Mouse (Mus musculus): ENCODE data around the gene Uggt1.

Uggt1 gene

DNA sequence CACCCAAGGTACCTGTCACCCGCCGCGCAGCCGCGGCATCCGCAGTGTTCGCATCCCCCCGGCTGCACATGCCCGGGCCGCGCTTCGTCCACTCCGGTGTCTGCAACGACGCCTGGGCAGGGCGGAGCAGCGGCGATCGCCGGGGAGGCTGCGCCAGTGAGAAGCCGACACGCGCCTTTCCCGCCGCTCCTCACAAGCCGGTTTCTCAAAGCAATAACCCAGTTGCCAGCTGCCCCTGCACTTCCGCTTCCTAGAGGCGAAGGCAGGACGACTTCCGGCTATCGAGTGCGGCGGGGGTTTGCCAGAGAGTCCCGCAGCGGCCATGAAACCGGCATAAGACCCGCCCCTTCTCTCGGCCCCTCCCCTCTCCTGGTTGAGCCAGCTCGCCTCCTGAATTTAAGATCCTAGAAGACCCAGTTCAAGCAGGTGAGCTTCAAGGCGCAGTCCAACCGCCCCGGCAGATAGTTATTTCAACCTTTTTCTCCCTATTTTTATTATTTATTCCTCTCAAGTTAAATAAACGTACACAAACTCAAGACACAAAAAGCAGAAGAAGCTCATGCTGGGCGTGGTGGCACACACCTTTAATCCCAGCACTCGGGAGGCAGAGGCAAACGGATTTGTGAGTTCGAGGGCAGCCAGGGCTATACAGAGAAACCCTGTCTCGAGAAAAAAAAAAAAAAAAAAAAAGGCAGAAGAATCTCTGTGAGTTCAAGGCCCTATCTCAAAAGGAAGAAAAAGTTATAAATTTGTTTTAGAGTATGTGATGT lies at the start of gene Uggt1:
Gene Uggt1 (minus strand): TSS at position 663 of the 770 bp plus-strand sequence.
- DNase-seq: peak; percentile 91

DNA sequence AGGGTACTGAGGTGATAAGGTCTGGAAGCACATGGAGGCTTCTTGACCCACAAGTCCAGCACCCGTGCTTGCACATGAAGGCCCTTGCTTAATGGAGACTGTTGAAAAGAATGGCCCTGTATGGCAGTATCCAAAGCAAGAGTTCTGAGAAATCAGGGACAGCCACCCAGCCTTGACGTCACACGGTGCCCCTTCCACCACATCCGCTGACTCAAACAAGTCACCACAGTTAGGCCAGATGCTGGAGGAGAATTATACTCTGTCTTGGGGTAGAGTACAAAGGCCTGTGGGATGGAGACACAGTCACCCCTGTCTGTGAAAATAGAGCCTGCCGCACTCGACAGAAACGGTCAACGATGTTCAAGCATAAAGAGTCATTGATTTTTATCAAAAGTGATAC lies 49.0 kb upstream of the Uggt1 start:
- no peak for DNase-seq

DNA sequence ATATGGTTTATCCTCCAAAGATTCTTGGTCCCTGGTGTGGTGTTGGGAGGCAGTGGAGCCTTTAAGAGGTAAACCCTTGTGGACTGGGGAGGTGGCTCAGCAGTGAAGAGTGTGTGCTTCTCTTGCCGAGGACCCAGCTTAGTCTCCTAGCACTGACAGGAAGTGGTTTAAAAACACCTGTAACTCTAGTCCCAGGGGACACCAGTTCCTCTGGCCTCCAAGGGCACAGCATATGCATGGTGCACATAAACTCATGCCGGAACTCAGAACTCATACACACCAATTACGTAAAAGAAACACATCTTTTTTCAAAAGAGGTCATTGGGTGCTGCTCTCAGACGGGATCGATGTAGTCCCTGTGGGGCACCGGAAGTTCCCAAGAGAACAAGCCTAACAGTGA lies 37.3 kb upstream of the Uggt1 start:
- no peak for DNase-seq

DNA sequence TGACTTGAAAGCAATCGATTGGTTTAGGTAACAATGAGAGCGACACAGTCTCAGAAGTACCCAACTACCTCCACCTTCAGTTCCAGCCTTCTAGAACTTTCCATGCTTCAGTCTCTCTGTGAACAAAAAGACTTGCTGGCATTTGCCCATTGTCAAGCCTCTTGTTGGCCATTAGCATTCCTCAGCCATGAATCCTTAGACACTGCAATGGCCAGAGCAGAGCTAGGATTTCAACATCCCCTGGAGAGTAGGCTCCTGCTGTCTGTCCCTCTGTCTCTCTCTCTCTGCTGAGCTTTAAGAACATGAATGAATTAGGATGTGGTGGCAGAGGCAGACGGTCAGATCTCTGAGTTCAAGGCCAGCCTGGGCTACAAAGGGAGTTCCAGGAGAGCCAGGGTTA lies 36.4 kb upstream of the Uggt1 start:
- no peak for DNase-seq

DNA sequence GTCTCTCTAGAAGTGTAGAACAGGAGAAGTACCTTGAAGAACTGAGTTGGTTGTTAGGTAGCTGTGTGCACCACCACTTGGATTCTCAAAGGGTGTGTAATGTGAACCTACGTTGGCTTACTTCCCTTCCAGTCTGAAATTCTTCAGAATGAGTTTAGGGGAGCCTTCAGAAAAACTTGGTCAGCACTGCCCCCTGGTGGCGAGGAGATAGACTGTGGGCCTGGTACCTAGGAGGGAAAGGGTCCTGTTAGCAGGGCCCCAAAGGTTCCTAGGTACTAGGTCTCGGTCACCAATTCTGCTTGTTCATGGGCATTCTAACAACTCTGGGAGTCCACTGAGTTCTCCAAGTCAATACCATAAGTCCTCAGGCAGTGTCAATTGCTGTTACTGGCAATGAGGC lies 34.7 kb upstream of the Uggt1 start:
- peak; percentile 78 for DNase-seq

DNA sequence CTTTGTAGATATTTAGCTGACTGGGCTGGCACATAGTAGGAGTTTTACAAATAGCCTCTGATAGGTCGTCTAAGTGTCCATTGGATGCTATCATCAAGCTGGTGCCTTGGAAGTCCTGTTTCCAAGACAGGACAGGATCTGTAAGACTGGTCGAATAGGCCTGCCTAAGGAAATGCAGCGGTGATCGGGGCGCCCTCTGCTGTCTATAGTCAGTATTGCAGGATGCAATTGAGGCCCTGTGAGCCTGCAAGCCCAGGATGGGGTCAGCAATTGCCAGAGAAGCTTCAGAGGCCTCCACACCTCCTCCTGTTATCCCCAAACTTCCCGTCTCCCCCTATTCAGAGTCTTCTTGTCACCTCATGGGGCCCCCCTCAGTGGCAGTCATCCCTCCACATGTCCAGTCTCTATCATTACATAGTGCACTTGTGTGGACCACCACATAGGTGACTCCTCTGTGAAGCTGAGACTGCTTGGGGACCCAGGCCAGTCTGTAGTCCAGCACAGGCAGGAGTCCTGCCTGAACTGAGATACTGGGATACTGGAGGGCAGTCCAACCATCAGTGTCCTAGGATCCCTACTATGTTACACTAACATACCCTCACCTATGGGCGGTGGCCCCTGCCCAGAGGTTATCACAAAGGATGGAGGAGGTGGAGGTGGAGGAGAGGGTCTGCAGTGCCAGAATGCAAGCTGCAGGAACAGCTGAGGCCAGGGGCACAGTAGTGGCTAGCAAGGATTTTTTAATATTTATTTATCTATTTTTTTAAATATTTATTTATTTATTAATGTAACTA lies 32.9 kb upstream of the Uggt1 start:
- peak; percentile 76 for DNase-seq

DNA sequence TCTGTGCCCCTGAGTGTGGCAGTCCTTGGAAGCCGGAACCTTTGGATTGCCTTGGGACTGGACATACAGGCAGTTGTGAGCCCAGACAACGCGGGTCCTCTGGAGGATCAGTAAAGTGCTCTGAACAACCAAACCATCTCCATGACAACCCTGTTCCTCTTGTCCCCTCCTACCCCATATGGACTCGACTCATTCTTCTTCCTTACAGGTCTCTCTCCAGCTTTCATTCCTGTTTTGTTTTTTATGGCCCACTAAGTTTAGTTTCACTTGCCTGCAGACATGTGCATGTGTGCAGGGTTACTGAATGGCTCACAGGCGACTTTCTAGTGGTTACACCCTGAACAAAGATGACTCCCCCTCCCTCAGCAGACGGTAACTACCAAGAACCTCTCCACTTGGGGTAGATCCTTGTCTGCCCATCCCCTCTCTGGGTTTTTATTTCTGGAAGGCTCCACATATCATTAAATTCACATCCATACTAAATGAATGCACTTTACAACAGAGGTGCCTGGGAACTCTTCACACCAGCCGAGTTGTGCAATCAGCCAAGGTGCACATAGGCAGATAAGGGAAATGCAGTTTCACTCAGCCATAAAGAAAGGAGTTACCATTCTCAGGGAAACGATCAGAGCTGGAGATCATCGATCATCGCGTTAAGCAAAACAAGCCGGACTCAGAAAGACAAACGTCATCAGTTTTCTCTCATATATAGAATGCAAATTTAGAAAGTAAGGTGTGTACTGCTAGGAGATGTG lies 31.3 kb upstream of the Uggt1 start:
- no peak for DNase-seq

DNA sequence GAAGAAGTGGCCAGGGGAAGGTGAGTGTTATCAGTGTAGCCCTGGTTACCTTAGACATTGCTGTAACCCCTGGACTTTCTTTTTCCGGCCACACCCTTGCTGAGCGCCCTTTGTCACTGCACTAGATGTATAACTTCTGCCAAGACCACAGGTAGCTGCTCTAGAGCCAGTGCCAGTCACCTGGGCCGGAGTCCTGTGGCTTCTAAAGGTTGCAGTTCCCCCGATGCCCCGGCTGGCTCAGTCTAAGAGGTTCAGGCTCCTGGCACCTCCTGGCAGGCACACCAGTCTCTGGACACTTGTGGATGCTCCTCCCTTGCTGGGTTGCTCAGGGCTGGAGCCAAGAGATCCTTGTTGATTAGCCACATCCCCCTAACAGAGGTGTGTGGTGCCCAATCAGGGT lies 29.9 kb upstream of the Uggt1 start, which contains the start of gene Neurl3:
Gene Neurl3 (minus strand): TSS at position 225 of the 400 bp plus-strand sequence.
- DNase-seq: no peak

DNA sequence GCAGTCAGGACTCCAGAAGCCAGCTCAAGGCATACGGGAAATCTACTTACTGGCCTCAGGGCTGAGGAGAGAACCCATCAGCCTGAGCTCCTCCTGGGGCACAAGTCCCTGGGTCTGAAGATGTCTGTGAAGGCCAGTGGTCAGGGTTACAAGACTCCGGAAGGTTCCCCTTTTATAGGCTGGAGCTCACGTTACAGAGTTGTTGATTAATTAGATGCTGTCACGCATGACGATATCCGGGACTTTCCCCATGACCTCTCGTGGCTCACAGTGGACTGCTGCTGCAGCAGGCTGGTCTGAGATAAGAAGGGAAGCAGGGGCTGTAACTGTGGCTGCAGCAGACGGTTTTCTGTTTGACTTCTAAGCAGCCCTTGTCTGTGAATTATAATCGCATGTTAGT lies 28.8 kb upstream of the Uggt1 start:
- no peak for DNase-seq

DNA sequence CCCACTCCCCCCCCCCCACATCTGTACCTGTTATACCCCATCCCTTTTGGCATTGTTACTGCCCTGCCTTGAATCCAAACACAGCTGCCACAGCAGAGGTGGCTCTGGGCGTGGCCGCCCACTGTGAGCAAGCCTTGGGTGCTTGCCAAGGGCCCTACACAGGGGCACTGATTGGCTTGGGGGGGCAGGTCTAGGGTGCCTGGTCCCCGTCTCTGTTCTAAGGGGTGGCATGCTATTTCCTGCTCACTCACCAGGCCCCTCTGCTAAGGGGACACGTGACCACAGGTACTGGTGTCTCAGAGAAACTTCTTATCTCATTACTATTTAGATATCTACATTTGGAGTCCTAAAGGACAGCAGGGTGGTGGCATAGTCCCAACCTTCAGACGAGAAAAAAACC lies 28.0 kb upstream of the Uggt1 start:
- no peak for DNase-seq

DNA sequence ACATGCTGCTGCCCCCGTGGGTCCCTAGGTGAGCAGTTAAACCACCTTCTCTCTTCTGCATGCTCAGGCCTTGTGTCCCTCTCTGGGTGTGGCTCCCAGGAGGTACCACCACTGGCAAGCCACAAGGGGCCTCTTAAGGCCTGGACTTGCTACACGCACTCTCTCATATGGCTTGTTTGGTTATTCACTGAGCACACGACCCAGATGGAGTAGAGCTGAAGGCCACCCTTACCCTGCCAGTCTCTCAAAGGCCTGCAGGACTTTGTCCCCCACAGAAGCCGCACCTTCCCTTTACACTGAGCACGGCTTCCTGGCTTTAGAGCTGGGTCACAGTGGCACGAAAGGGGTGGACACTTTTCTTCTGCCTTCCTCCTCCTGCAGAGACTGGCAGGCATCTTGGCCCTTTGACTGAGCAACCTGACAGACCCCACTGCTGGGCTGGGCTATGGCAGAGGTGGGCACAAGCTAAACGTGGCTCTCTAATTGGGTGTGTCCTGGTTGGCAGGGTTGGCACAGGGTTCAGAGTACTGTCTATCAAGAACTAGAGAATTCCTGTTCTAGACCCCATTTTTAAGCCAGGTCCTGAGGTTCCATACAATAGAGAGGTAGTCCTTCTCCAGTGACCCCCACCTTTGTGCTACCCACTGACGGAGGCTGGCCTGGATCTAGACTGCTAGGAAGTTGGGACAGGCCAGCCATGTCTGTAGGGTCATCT lies 27.2 kb upstream of the Uggt1 start:
- no peak for DNase-seq

DNA sequence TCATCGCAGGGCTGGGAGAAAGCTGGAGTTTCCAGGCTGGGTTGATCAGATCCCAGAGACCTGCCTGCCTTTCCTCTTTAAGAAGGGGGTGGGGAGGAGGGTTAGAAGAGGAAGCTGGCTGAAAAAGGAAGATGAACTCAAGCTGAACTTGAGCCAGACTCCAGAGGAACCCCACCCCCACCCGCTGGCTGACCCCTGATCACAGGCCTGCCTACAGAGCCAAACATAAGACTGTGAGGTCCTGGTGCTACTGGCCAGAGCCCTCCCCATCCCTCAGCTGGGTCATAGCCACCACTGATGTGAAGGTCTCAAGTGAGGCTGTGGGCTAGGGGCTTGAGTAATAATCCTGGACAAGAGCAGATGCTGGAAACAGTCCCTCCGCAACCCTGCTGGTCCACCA lies 26.1 kb upstream of the Uggt1 start:
- DNase-seq: no peak

DNA sequence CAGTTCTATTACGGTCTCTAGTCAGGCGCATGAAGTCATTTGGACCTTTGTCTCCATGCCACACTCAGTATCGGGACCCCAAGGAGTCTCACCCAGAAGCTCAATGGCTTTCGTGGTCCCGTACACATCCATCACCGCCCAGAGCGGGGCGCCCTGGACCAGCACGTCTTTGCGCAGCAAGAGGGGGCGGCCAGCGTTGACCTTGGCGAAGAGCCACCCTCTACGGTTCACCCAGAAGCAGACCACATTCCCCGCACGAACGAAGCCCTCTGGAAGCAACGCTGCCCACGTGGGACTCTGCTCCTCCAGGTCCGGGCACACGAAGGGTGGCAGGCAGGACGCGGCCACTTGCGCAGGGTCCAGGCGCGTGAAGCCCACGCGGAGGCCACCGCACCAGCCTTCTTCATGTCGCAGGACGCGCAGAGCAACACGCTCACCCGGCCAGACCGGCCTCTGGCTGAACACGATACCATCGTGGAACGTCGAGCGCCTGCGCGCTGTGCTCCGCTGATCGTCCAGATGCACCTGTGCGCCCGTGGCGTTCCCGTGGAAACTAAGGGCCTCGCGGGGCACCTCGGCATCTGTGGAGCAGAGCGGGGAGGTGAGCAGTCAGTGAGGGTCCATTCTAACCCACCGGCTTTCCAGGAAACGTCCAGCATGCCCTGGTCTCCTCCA lies 24.7 kb upstream of the Uggt1 start:
- no peak for DNase-seq

DNA sequence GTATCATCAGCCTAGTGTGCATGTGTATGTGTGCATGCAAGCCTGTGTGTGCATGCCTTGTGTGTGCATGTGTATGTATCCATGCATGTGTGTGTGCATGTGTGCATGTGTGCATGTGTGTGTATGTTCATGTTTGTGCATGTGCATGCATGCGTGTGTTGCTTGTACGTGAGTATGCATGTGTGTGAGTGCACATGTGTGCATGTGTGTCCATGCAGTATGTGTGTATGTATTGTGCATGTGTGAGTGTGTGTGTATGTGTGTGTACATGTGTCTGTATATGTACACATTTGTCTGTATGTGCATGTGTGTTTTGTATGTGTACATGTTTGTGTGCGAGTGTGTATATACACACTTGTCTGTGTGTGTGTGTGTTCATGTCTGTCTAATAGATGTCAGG lies 23.1 kb upstream of the Uggt1 start:
- no peak for DNase-seq

DNA sequence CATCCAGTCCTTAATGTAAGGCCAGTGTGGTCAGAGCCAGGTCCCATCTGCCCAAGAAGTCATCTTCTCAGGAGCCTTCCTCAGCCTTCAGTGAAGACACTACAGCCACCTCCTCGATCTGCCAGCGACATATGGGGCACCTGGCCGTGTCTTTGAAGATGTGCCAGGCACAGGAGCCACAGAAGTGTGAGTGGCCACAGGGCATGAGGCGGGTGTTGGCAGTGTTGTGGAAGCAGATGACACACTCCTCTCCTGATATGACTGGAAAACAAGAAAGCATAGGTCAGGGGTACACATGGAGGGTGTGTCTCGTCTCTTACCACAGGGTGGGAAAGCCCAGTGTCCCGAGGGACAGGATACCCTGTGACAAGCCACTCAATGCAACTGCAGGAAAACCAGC lies 21.8 kb upstream of the Uggt1 start:
- DNase-seq: peak; percentile 86

DNA sequence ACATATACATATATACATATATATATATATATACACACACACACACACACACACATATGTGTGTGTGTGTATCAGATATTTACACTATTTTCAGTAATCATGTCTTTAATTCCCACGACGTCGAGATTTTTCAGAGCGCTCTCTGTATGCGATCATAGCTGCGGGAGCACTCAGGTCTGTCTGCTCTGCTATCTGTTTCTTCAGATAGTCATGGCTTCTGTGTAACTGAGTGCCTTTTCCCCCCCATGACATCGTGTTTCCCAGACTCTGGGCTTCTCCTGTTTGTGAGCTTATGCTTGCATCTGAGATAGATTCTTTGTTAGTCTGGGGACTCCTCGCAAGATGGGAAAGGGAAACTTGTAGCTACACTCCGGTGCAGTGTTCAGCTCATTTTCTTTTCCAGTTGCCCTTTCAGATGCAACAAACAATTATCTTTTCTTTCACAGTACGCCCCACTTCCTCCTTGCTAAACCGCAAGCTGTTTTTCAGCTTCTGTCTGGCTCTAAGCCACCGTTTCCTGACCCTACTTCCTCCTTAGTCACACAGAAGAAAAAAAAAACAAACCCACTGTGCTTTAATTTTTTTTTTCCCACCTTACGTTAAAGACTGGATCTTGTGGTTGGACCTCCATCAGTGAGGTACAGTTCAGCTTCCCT lies 19.4 kb upstream of the Uggt1 start:
- no peak for DNase-seq

DNA sequence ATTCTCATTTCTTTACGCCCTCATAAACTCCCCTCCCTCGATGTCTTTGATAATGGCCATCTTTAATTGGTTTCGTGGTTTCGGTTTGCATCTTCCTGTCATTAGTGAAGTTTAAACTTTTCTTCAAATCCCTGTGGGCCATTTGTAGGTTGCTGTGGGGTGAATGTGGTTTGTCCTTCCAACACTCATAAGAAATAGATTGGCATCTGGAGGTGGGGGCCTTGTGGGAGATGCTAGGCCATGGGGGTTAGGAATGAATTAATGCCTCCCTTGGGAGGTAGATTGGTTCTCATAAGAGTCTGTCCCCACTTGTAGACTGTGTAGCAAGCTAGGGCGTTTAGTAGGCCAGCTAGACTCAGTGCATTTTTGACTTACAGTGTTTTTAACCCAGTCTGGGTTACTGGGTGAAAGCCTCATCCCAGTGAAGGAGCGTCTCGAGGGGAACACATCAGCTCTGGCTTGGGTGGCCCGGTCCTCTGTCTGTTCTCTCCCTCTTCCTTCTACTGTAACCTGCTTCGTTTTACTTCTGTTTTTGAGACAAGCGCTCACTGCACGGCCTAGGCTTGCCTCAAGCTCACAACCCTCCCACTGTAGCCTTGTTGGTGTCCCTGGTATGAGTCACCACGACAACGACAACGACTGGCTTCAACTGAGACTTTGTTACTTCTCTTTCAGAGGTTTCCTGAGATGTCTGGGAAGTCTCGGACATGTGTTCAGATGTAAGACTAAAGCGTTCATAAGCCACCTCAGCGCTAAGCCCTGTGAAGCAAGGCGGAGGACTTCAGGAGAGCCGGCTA lies 17.4 kb upstream of the Uggt1 start:
- no peak for DNase-seq

DNA sequence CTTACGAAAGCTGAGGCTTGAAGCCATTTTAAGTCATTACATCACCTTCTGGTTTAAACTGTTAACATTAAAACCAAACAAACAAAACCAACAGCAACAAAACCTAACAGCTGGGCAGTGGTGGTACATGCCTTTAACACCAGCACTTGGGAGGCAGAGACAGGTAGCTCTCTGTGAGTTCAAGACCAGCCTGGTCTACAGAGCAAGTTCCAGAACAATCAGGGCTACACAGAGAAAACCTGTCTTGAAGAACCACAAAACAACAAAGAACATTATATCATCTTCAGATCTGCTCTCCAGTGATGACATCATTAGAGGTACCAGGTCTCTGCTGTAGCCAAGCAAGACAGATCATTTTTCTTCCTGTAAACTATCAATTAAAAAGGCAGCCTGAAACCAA lies 15.9 kb upstream of the Uggt1 start:
- DNase-seq: no peak

DNA sequence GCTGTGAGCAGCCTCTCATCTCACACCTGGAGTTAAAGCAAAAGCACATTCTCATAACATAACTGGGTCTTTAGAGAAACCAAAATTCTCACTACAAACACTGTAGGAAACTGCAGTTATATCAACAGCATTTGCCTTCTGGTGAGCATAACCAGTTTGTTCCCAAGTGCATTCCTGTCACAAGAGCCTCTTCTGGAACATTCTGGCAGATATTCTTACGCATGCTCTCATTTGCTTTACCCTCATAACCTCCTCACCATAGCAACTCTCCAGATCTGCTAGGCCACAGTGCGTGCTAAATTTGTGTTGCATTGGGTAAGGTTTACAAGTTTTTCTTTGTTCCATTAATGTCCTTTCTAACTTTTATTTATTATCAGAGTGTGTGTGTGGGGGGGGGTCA lies 14.8 kb upstream of the Uggt1 start:
- no peak for DNase-seq

DNA sequence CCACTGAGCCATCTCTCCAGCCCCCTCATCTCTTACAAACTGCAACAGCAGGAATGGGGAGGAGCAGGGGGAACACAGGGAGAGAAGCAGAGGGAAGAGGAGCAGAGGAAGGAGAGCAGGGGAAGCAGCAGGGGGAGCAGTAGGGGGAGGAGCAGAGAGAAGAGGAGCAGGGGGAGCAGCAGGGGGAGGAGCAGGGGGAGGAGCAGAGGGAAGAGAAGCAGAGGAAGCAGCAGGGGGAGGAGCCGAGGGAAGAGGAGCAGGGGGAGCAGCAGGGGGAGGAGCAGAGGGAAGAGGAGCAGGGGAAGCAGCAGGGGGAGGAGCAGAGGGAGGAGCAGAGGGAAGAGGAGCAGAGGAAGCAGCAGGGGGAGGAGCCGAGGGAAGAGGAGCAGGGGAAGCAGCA lies 14.1 kb upstream of the Uggt1 start:
- no peak for DNase-seq

DNA sequence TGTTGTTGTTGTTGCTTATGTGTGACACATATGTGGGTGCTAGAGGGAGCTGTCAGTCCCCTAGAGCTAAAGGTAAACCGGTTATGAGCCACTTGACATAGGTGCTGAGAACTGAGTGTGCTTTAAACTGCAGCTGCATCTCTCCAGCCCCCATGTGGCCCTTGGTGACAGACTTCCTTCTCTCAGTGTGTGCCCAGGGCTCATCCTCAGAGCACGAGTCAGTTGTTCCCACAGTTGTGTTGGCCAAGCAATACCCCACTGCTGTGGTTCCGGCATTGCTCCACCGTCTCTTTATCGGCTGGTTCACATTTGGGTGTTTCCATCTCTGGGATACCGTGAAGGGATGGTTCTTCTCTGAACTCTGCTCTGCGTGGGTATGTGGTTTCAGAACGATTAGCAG lies 12.8 kb upstream of the Uggt1 start:
- no peak for DNase-seq
